Mouse (Mus musculus) cerebellum, adult 2 months (tissue): ENCODE results near the gene Lmf1. TPM values are rescaled to one million over a fixed set of nuclear protein-coding genes. Genes with fewer than 3 reads are reported as not detected.

ENCODE experiments used
- DNase-seq, 2 experiments: peaks; one replicate each; pipeline ENCODE4 v3.0.0; 2021
- H3K27ac ChIP-seq: fragments of 200-500 bp; 2 replicates; pipeline ENCODE4 v1.5.1; 2012; ENCODE audit warnings: low read length, control low read depth, inconsistent platforms; ENCODE audit not compliant: insufficient read depth
- H3K27me3 ChIP-seq: fragments of 200-500 bp; 2 replicates; pipeline ENCODE4 v1.6.1; 2012; ENCODE audit warnings: inconsistent platforms, mild to moderate bottlenecking, low read length, moderate library complexity; ENCODE audit not compliant: control insufficient read depth, insufficient read depth
- H3K4me1 ChIP-seq: fragments of 200-500 bp; 2 replicates; pipeline ENCODE4 v1.6.1; 2011; ENCODE audit warnings: low read length; ENCODE audit not compliant: control insufficient read depth, insufficient read depth
- H3K4me3 ChIP-seq: fragments of 200-500 bp; replicated peaks from 2 replicates; pipeline ENCODE3; 2011; ENCODE audit warnings: mild to moderate bottlenecking, low read depth, low read length, control low read depth; ENCODE audit not compliant: insufficient read depth
- CTCF ChIP-seq: fragments of 200-500 bp; IDR thresholded peaks from 2 replicates; pipeline ENCODE4 v1.5.1; 2011; ENCODE audit warnings: low read depth, mild to moderate bottlenecking, control low read depth, low read length, moderate library complexity, borderline replicate concordance; ENCODE audit not compliant: insufficient read depth
- POLR2A ChIP-seq: fragments of 200-500 bp; IDR thresholded peaks from 2 replicates; pipeline ENCODE4 v1.6.1; 2011; ENCODE audit warnings: low read length, control low read depth, borderline replicate concordance; ENCODE audit not compliant: insufficient read depth
- WGBS: fragments of 180-500 bp; shearing (Covaris S2); methylation state at CpG from one replicate; pipeline ENCODE4 v1.1.7; 2018; 5-methylcytosine and 5-hydroxymethylcytosine counted together
- polyA plus RNA-seq: library from polyadenylated mRNA; depleted of rRNA; stranded (reverse); fragments of >200 nt; gene quantifications from 2 replicates; pipeline ENCODE4 v1.2.3, GENCODE M21; 2012

Gene Lmf1
- polyA plus RNA-seq, 1 experiment = 19.1 TPM

GRCm38 (mm10) chr17:25642032-25642431, 63.1 kb downstream of the Lmf1 start:
- DNase-seq = no peak
- Histone ChIP-seq H3K27me3 (no peaks in the 10 kb centered on the region), H3K27ac (no peak overlapping the region), H3K4me3 (no peak overlapping the region), H3K4me1 (0 out of 2 replicates have a peak, but pooled peaks cover under 1% of the 10 kb centered on the region)
- TF ChIP-seq CTCF (no peak), POLR2A (no peak)
- WGBS = 55% methylated on average over 8 of the region's 8 CpGs

GRCm38 (mm10) chr17:25643517-25644294, 64.8 kb downstream of the Lmf1 start:
- DNase-seq = no peak
- 56% methylated on average over 13 of the region's 13 CpGs for WGBS
- no peaks in the 10 kb centered on the region for H3K27me3 ChIP-seq
- no peak overlapping the region for H3K27ac ChIP-seq
- H3K4me1 ChIP-seq = no peaks in the 10 kb centered on the region
- H3K4me3 ChIP-seq = no peak overlapping the region
- TF ChIP-seq CTCF = no peak
- TF ChIP-seq POLR2A = no peak

- TF ChIP-seq CTCF = no peak
- no peak for TF ChIP-seq POLR2A
- Histone ChIP-seq H3K27ac (no peak overlapping the region), H3K4me1 (no peaks in the 10 kb centered on the region), H3K27me3 (no peaks in the 10 kb centered on the region), H3K4me3 (no peak overlapping the region)
- WGBS = 92% methylated on average over 3 of the region's 3 CpGs
- DNase-seq = no peak
These were observed 65.9 kb downstream of the Lmf1 start for GRCm38 (mm10) chr17:25644761-25645160.

DNA sequence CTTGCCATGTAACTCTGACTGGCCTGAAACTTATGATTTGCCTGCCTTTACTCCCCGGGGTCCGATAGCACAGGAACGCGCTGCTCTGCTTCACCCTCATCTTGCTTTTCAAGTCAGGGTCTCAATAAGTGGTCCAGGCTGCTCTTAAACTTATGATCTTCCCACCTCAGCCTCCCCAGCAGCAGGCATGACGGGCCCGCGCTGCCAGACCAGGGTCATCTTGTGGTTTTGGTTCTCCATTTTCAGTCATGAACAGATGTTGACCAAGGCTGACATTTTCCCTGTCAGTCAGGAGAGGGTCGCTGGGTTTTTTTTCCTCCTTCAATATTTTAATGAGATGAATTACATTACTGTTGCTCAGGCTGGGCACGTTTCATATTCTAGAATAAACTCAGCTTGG, 66.8 kb downstream of the Lmf1 start:
- TF ChIP-seq POLR2A = no peak
- TF ChIP-seq CTCF = no peak
- Histone ChIP-seq H3K4me1 (no peaks in the 10 kb centered on the region), H3K4me3 (no peak overlapping the region), H3K27ac (no peak overlapping the region), H3K27me3 (no peaks in the 10 kb centered on the region)
- DNase-seq = no peak
- WGBS = 78% methylated on average over 9 of the region's 9 CpGs

DNA sequence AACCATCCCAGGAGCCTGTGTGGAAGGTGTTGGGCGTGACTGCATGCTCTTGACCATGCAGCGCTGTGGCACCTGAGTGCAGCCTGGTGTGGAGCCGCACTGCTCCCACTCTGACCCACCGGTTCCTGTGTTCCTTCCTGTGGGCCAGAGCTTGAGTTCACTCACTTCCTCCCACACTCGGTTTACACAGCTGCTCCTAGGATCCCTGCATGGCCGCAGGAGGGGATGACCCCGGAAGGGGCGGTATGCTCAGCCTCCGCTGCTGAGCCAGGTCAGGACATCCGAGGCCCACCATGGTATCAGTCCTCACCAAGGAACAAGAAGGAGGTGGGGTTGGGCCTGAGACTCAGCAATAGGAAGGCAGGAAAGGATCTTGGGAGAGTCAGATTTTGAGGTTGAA, 69.0 kb downstream of the Lmf1 start:
- H3K4me3 ChIP-seq = no peak overlapping the region
- H3K27me3 ChIP-seq = no peaks in the 10 kb centered on the region
- no peaks in the 10 kb centered on the region for H3K4me1 ChIP-seq
- H3K27ac ChIP-seq = no peak overlapping the region
- no peak for TF ChIP-seq CTCF
- no peak for TF ChIP-seq POLR2A
- 90% methylated on average over 10 of the region's 10 CpGs for WGBS
- no peak for DNase-seq

DNA sequence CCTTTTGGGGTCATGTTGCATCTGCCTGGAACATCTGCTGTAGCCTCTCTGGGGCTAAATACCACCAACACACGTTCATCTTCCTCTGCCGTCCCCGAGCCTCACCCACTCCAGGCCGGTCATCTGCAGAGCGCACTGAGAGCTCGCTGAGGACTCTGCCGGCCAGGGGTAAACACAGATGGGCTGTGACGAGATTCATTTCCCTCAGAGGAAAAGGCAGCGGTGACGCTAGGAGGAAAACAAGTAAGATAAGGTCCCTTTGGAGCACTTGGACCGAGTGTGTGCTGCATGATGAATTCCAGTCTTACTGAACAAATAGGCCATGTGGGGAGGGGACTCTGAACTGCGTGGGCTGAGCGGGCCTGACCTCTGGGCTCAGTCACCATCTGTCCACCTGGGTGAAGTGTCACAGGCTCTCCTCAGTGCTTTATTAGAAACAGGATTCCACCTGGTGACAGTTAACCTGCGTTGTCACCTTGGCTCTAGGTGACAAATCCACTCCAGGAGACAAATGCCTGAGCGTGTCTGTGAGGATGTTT, 69.9 kb downstream of the Lmf1 start:
- no peak for TF ChIP-seq POLR2A
- TF ChIP-seq CTCF = no peak
- no peak overlapping the region for H3K4me3 ChIP-seq
- H3K4me1 ChIP-seq = no peaks in the 10 kb centered on the region
- DNase-seq = no peak
- no peak overlapping the region for H3K27ac ChIP-seq
- no peaks in the 10 kb centered on the region for H3K27me3 ChIP-seq
- 78% methylated on average over 15 of the region's 15 CpGs for WGBS

- no peak for DNase-seq
- H3K4me3 ChIP-seq = no peak overlapping the region
- WGBS = 89% methylated on average over 7 of the region's 7 CpGs
- H3K4me1 ChIP-seq = no peaks in the 10 kb centered on the region
- H3K27me3 ChIP-seq = no peaks in the 10 kb centered on the region
- H3K27ac ChIP-seq = no peak overlapping the region
- TF ChIP-seq CTCF (no peak), POLR2A (no peak)
These were observed 71.8 kb downstream of the Lmf1 start for GRCm38 (mm10) chr17:25650726-25651125.

- Histone ChIP-seq H3K27me3 (no peaks in the 10 kb centered on the region), H3K4me1 (no peaks in the 10 kb centered on the region), H3K4me3 (no peak overlapping the region), H3K27ac (no peak overlapping the region)
- WGBS = 85% methylated on average over 8 of the region's 8 CpGs
- no peak for DNase-seq
- no peak for TF ChIP-seq POLR2A
- TF ChIP-seq CTCF = no peak
These were observed 73.4 kb downstream of the Lmf1 start for GRCm38 (mm10) chr17:25652272-25652671.
